Mouse (Mus musculus) CH12.LX (cell line): ENCODE data around the gene Mgat4d.

ENCODE experiments used
- CTCF ChIP-seq, 2 experiments: IDR thresholded peaks in 1 of 2; conservative IDR thresholded peaks in 1 of 2; 2 replicates each; pipeline ENCODE4 v1.5.1; 2011 to 2012; ENCODE audit warnings: low read depth in 2 of 2, low read length in 2 of 2, improper control_type of control experiment in 1 of 2, inconsistent platforms in 1 of 2, mild to moderate bottlenecking in 1 of 2, moderate library complexity in 1 of 2
- EP300 ChIP-seq: IDR thresholded peaks from 2 replicates; pipeline ENCODE4 v1.6.1; 2011; ENCODE audit warnings: low read length, improper control_type of control experiment
- ETS1 ChIP-seq: conservative IDR thresholded peaks from 2 replicates; pipeline ENCODE4 v1.6.1; 2012; ENCODE audit warnings: low read depth, mild to moderate bottlenecking, inconsistent platforms, low read length, improper control_type of control experiment, moderate library complexity
- HCFC1 ChIP-seq: IDR thresholded peaks from 2 replicates; pipeline ENCODE4 v1.6.1; 2012; ENCODE audit warnings: low read depth, mild to moderate bottlenecking, inconsistent platforms, low read length, improper control_type of control experiment
- MAX ChIP-seq: IDR thresholded peaks from 2 replicates; pipeline ENCODE4 v1.6.1; 2011; ENCODE audit warnings: low read length, improper control_type of control experiment
- MAZ ChIP-seq: IDR thresholded peaks from 2 replicates; pipeline ENCODE4 v1.6.1; 2012; ENCODE audit warnings: low read depth, mild to moderate bottlenecking, inconsistent platforms, low read length, improper control_type of control experiment, moderate library complexity
- POLR2A ChIP-seq: IDR thresholded peaks from 2 replicates; pipeline ENCODE4 v1.6.1; 2011; ENCODE audit warnings: low read depth, mild to moderate bottlenecking, improper control_type of control experiment, low read length
- RCOR1 ChIP-seq: conservative IDR thresholded peaks from 2 replicates; pipeline ENCODE4 v1.6.1; 2012; ENCODE audit warnings: low read depth, mild to moderate bottlenecking, inconsistent platforms, low read length, improper control_type of control experiment
- USF1 ChIP-seq: IDR thresholded peaks from 2 replicates; pipeline ENCODE4 v1.6.1; 2014; ENCODE audit warnings: low read depth, mild to moderate bottlenecking, inconsistent platforms, low read length, improper control_type of control experiment

GRCm38 (mm10) chr8:83381016-83381415, 32.7 kb downstream of the Mgat4d start:
- TF ChIP-seq CTCF (conservative IDR thresholded peaks at IDR 0.05 in 1 of 2, IDR thresholded peaks at IDR 0.05 in 1 of 2; ENCODE audit: low read depth in 2 of 2, low read length in 2 of 2) (no peak), USF1 (no peak), MAX (no peak), HCFC1 (no peak), POLR2A (no peak), ETS1 (no peak), RCOR1 (no peak), MAZ (no peak), EP300 (no peak)
